Mouse (Mus musculus): ENCODE results near the gene Atp7b. TPM values are rescaled to one million over a fixed set of nuclear protein-coding genes. Genes with fewer than 3 reads are reported as not detected.

The Atp7b gene
- total RNA-seq, 4 experiments from 2014 or later: 0.05 TPM; not detected in 3

- DNase-seq (ENCODE audit: low spot score in 2 of 2): no peak
Observed at GRCm38 (mm10) chr8:22025241-22025640, 34.9 kb downstream of the Atp7b start.

GRCm38 (mm10) chr8:22022244-22022643 lies 37.9 kb downstream of the Atp7b start:
- DNase-seq (ENCODE audit: low spot score in 2 of 2): no peak

GRCm38 (mm10) chr8:22019498-22019897 lies 40.6 kb downstream of the Atp7b start:
- DNase-seq (ENCODE audit: low spot score in 2 of 2): no peak

- no peak for DNase-seq (ENCODE audit: low spot score in 2 of 2)
Observed at GRCm38 (mm10) chr8:22017731-22018130, 42.4 kb downstream of the Atp7b start.

DNA sequence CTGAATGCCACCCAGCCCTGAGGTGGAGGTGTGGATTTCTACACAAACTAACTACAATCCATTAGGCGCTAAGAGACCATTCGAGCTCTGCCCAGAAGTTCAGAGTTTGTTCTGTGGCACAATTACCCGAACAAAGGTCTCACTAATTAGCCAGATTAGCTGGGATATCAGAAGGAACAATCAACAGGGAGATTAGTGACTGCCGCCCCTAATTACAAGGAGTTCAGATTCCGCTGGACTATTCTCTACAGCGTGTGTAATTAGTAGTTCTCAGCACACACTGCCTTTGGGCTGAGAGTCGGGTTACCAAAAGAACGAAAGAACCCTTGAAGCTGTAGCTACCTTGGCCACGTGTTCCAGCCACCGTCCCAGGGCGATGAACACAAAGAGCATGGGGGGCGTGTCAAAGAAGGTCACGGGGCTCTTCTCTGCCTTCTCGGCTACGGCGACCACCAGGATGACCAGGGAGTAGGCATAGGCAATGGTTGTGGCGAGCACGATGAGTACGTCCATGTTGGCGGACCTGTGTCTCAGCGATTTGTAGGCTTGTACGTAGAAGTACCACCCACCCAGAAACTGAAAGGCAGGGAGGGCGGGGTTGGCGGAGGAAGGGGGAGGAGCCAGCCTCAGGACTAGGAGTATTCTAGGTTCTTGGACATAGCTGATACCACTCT lies 46.9 kb downstream of the Atp7b start:
- DNase-seq (ENCODE audit: low spot score in 2 of 2): no peak

DNA sequence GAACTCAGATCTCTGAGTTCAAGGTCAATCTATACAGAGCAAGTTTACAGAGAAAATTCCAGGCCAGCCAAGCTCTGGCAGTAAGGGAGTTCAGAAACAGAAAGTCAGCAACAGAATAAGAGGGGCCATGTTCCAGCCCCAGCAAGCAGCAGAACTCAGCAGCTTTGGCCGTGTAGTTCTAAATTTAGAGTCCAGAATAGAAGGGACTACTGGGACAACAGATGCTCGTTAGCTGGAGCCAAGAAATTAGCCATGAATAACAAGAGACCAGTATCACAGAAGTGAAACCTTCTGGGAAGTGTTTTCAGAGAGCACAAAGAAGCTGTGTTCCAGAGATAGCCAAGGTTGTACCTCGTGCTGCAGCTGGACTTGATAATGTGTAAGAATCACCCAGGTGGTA lies 50.7 kb downstream of the Atp7b start:
- DNase-seq (ENCODE audit: low spot score in 2 of 2): no peak

- DNase-seq (ENCODE audit: low spot score in 2 of 2): no peak
Observed at GRCm38 (mm10) chr8:22006423-22006822, 53.7 kb downstream of the Atp7b start.

DNA sequence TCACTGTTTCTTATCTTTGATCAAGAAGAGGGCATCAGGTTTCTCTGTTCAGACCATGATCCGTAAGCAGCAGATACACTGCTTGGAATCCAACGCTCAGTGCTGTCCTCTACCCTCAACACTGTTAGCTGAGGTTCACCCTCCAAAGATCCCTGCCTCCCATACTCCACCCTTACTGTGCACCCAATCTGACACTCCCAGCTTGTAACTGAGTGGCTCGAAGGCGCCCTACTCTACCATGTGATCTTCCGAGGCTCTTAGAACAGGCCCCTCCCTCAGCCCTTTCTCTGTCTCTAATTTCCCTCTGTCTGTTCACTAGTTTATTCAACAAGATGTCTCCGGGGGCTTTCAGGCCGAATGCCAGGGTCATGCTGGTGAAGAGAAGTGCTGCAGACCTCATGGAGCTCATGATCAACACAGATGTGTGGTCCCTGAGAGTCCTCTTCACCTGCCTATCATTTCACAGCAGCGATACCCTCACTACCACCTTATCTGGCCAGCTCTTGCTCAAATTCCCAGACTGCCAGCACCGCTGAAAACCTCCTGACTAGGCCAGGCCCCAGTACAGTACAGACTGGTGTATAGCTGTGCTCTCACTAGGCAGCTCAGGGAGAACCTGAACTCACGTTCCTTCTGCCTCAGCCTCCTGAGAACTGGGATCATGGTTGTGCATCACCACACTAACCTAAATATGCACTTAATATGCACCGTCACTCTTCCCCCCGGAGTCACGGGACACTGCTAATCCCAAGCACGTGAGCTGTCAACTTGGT lies 55.2 kb downstream of the Atp7b start:
- no peak for DNase-seq (ENCODE audit: low spot score in 2 of 2)

GRCm38 (mm10) chr8:21995181-21995580 lies 64.9 kb downstream of the Atp7b start:
- no peak for DNase-seq (ENCODE audit: low spot score in 2 of 2)

DNA sequence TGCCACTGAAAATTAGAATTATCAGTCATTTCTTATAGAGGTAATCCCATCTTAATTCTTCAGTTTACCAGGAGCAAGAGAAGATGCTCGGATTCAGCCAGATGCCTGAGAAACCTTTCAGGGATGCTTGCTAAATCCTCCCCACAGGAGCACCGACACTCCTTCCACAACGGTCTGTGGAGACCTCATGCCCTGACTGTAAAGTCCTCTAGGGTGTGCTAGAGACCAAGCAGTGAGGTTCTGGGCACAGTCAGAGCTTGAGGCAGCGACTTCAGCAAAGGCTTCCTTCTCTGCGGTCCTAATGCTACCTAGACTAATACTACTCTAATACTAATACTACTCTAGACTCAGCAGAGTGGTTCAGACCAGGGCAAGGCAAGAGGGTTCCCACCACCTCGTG lies 67.9 kb downstream of the Atp7b start:
- DNase-seq (ENCODE audit: low spot score in 2 of 2): no peak

GRCm38 (mm10) chr8:21981664-21982337 lies 78.3 kb downstream of the Atp7b start:
- no peak for DNase-seq (ENCODE audit: low spot score in 2 of 2)

DNA sequence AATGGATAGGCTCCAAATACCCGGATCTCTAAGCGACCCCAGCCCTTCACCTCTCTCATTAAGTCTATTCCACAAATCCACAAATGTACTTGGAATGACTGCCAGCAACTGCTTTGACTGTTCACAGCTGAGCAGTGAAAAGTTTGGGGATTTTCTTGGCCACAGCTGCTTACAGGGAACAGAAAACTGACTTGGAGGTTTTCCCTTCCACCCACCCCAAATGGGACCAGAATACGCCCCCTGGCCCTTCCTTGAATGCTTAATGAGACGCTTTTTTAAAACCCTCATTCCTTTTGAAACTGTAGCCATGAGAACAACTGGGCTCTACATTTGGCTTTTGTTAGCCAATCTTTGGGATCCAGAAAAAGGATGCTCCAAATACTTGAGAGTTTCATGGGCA lies 81.9 kb downstream of the Atp7b start:
- no peak for DNase-seq (ENCODE audit: low spot score in 2 of 2)

DNA sequence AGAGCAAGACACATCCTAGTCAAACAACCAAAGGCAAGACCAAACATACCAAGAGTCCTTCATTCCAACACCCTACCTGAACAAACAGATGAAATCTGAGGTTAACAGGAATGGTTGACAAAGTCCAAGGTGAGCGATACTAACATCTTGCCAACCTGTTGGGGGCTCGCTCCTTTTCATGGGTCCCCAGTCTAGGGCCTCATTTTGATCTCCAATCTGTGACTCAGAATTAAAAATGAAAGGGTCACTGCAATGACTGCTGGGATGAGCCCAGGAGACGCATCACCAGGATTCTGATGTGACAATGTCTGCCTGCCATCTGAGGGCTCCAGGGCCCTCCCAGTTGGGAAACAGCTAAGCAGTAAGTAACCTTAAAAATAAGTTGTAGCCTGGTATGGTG lies 90.6 kb downstream of the Atp7b start, which contains the start of gene Ccdc70:
Ccdc70 (plus strand) TSS at position 301 of the 400 bp plus-strand sequence.
- no peak for DNase-seq (ENCODE audit: low spot score in 2 of 2)

GRCm38 (mm10) chr8:21966646-21967045 lies 93.5 kb downstream of the Atp7b start:
- no peak for DNase-seq (ENCODE audit: low spot score in 2 of 2)

DNA sequence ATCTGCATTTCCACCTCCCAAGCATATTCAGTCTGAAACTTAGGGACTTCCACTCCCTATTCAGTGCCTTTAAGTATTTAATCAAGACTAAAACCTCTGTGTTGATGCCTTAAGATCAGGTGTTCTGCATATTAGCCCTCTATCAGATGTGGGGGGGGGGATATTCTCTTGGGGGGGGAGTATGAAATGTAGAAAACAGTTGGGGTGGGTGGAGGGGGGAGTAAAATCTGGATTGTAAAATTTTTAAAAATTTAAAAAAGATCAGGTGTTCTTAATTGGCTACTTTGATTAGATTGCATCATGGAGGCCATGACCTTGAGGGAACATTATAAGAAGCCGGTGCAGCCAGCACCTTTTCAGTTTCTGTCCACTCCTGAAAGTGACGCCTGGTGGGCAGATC lies 101.7 kb downstream of the Atp7b start, which contains the start of gene Fam90a1a:
Fam90a1a (plus strand) TSS at position 301 of the 400 bp plus-strand sequence.
- DNase-seq (ENCODE audit: low spot score in 2 of 2): no peak

GRCm38 (mm10) chr8:21956336-21956735 lies 103.8 kb downstream of the Atp7b start:
- no peak for DNase-seq (ENCODE audit: low spot score in 2 of 2)

DNA sequence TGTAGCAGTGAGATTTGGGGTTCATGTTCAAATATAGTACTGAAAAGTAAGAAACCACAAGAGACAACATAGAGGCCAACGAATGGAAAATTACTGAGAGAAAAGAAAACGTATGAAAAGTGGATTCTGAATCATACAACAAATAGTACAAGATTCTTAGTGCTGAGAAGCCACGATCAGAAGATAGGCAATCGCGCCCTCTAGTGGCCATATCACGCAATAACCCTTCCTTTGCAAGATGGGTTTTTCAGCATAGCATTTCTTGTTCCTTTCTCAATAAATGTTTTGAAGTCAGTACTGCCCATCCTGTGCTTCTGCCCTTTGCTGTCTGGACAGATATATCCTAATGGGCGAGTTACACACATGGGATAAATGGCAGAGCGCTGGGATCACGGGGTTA lies 104.8 kb downstream of the Atp7b start:
- DNase-seq (ENCODE audit: low spot score in 2 of 2): no peak

- no peak for DNase-seq (ENCODE audit: low spot score in 2 of 2)
Observed at GRCm38 (mm10) chr8:21947311-21948017, 112.6 kb downstream of the Atp7b start.

DNA sequence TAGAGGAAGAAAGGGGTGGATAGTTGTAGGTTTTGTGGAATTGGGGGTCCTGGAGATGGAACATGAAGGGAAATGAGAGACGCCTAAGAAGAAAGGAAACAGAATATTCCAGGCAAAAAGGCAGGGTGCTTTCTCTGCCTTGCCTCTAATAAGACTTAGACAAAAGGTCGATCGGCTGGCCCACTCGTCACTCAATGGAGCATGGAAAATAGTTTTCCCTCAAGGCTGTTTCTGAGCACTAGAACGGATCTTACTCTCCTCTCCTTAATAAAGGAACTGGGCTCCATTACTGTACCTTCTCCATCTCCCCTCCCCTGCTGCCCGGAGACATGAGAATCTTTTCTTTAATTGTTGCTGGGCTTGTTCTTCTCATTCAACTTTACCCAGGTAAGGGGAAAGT lies 113.6 kb downstream of the Atp7b start, which contains the start of gene Defb13:
Defb13 (plus strand) TSS at position 301 of the 400 bp plus-strand sequence.
- no peak for DNase-seq (ENCODE audit: low spot score in 2 of 2)

All from gastrocnemius, adult 8-10 months (tissue).